Mouse (Mus musculus): Measurements from ENCODE around the gene Msrb3.

Msrb3 gene

DNA sequence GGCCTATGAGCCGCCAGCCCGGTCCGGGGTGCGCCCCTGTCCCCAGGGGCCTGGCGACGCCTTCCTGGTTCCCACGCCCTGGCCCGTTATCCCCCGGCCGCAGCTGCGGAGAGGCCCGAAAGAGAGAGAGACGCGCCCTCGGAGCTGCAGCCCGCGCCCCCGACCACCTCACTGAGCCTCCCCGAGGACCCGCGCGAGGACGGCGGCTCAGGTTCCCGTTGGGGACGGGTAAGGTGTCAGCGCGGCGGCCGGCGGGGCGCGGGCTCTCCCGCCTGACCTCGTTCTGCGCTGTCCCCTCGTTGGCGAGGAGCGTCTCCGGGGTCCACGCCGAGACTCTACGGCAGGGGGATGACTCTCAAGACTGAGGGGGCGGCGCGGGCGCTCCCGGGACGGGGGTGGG is 544 bp downstream of the Msrb3 start:
- DNase-seq (ENCODE audit: low spot score in 2 of 2) = no peak

DNA sequence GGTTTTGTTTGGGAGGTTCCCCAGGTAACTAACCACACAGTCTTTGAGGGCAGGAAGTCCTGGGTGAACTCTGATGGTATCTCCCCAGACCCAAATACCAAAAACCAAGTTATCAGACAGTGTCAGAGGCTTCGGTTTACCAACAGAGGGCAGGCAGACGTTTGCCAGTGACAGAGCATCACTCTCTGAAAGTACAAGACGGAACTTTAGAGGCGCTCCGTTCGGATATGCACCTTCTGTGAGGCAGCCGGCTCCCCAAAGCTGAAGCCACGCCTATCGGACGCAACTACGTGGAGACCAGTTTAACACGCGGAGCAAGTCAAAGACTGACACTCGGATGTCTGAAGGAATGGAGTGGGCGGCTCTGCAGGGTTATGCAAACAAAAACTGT is 3.0 kb downstream of the Msrb3 start:
- DNase-seq (ENCODE audit: low spot score in 2 of 2) = no peak

GRCm38 (mm10) chr10:120894978-120895898 is 3.7 kb downstream of the Msrb3 start:
- no peak for DNase-seq (ENCODE audit: low spot score in 2 of 2)

GRCm38 (mm10) chr10:120893938-120894337 is 5.0 kb downstream of the Msrb3 start:
- no peak for DNase-seq (ENCODE audit: low spot score in 2 of 2)

DNA sequence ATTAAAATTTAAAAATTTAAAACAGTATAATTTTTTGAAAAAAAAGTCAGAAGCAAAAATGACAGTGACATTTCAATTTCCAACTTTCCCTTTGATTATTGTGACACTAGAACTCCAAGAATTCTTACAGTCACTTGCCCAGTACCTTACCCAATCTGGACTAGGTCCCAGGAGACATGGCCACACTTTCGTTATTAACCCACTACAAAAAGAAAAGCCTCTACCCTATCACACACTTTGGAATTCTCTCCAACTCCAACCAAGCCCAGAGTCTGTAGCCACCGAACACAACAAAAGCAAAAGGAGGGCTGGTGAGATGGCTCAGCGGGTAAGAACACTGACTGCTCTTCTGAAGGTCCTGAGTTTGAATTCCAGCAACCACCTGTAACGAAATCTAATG is 7.8 kb downstream of the Msrb3 start:
- DNase-seq (ENCODE audit: low spot score in 2 of 2) = no peak

GRCm38 (mm10) chr10:120890592-120890991 is 8.3 kb downstream of the Msrb3 start:
- no peak for DNase-seq (ENCODE audit: low spot score in 2 of 2)

DNA sequence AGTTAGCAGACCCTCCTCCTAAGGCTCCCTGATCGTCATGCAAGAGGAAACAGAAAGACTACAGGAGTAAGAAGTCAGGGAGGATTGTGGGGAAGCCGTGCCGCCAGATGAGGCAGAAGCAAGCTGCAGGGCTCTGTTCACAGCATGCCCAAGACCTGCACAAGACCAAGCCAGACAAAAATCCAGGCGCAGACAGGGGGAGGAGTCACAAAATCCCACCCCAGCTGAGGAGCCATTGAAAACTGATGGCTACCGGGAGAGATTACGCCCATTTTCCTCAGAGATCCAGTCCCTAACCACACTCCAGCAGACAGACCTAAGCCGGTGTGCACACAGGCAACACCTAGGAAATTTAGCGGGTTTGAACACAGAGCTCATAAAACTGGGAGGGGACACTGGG is 10.4 kb downstream of the Msrb3 start:
- no peak for DNase-seq (ENCODE audit: low spot score in 2 of 2)

DNA sequence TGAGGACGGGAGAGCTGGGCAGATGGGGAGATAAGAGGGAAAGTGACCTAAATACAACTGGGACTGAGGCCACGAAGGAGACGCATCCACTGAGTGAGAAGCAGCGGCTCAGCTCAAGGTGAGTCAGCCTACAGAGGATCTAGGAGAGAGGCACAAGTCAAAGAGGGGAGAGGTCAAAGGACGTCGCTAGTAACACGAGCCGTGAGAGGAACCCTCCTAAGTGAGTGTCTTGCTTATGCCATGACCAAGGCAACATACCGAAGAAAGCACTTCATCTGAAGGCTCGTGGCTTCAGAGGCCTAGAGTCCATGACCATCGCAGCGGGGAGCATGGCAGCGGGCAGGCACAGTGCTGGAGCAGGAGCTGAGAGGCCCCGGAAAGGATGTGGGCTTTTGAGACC is 14.7 kb downstream of the Msrb3 start:
- no peak for DNase-seq (ENCODE audit: low spot score in 2 of 2)

GRCm38 (mm10) chr10:120883732-120884131 is 15.2 kb downstream of the Msrb3 start:
- DNase-seq (ENCODE audit: low spot score in 2 of 2) = no peak

DNA sequence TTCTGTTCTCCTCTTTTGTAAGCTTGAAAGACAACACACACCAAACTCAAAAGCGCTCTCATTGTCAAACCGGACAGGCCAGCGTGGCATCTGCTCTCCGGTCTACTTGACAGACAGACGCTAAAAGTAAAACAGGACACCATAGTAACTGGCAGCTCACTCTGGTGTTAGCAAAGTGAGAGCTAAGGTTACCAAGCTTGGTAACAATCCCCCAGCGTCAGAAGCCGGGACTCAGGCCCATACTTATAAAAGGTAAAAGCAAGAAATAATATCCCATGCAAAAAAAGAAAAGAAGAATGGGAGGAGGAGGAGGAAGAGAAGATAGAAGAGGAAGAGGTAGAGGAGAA is 15.9 kb downstream of the Msrb3 start:
- DNase-seq (ENCODE audit: low spot score in 2 of 2) = no peak

- peak in 1 of 2 experiments; percentile 35 for DNase-seq (ENCODE audit: low spot score in 2 of 2)
Observed at GRCm38 (mm10) chr10:120882347-120883068, 16.4 kb downstream of the Msrb3 start.

GRCm38 (mm10) chr10:120876549-120877270 is 22.2 kb downstream of the Msrb3 start:
- no peak for DNase-seq (ENCODE audit: low spot score in 2 of 2)

GRCm38 (mm10) chr10:120875672-120876463 is 23.0 kb downstream of the Msrb3 start:
- DNase-seq (ENCODE audit: low spot score in 2 of 2) = peak; percentile 58 to 89

DNA sequence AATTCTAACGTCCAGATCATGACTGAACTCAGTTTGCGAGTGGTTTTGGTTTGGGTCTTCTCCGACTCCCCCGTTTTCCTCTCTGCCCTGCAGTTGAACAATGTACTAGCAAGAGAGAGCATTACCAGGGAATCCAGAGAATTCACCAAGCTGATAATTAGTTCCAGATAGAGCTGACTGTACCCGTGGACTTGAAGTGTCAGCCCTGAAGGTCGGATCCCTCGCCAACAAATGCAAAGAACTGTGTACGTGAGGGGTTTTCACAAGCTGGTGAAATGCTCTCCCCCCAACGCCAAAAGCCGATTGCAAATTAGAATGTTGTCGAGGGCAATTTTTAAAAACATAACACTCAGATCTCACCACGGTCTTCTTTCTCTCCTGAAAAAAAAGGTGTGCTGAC is 24.6 kb downstream of the Msrb3 start:
- no peak for DNase-seq (ENCODE audit: low spot score in 2 of 2)

DNA sequence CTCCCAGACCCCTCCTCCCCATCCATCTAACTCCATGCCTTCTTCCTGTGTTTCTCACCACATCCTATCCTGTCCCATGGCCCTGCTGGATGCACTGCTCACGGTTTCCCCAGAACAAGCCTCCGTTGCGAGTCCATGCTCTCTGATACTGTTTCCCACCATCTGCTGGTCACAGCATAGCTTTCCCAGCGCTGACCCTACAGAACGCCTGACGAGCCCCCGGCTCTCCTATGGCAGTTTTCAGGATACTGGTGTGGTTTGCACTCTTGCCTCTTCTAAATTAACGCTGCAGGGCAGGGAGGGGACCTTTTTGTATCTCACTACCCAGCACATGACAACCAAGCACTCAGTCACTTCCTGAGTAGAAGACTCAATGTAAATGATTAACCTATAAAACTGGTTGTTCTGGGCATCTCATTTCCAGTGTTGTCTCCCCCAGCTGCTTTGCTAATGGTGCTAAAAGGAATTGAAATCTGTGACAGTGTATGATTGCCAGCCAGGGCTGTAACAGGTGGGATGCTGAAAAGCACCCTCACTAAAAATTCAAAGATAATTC is 25.2 kb downstream of the Msrb3 start:
- DNase-seq (ENCODE audit: low spot score in 2 of 2) = no peak

- peak in 1 of 2 experiments; percentile 13 for DNase-seq (ENCODE audit: low spot score in 2 of 2)
Observed at GRCm38 (mm10) chr10:120872483-120872862, 26.4 kb downstream of the Msrb3 start.

DNA sequence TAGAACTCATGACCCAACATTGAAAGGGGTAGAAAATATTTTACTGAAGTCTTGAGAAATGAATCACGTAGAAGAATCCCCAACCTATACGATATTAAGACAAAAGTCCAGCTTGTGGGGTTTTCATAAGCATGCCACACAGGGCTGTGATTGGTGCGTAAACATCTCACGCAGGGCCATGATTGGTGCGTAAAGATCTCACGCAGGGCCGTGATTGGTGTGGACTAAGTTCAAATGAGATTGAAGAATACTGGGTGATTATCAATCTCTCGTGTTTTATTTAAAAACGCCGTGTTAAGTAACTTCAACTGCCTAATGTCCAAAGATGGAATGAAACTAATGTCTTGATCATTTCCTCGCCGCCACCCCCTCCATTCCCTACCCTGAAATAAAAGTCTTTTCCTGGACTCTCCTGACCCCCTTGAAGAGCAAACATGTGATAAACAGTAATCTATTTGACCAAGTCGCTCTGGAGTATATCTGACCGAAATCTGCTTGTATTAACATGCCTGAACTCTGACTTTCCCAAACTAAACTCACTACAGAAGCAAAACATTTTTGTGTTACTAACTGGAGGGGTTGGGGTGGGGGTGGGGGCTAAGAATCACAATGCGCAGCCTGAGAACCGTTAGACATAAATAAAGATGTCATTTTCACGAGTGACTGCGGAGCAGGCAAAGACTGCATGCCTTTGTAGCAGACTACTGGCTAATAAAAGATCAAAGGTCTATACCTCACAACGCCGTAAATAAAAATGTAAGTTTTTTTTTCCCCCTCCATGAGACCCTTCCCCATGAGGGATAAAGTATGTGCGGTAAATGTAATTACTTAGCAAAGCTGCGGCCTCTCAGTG is 27.0 kb downstream of the Msrb3 start:
- DNase-seq (ENCODE audit: low spot score in 2 of 2) = no peak

GRCm38 (mm10) chr10:120871096-120871495 is 27.8 kb downstream of the Msrb3 start:
- no peak for DNase-seq (ENCODE audit: low spot score in 2 of 2)

- no peak for DNase-seq (ENCODE audit: low spot score in 2 of 2)
Observed at GRCm38 (mm10) chr10:120869241-120869775, 29.6 kb downstream of the Msrb3 start.

DNA sequence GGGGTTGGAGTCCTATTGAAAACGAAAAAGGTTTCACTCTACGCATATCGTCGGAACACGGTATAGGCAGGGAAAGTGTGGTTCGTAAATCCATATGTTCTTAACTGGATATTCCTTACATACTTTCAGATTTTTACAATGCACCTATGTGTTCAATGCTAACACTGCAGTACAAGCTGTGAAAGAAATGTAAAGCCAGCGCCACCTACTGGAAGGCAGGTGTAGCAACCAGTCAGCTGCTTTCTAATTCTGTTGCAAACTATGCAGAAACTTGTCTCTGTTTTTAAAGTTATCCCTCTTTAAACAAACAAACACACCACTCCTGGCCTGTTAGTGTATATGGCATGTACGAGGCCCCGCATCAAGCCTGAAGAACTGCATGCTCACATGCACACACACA is 34.5 kb downstream of the Msrb3 start:
- peak in 1 of 2 experiments; percentile 62 for DNase-seq (ENCODE audit: low spot score in 2 of 2)
